Mouse (Mus musculus): ENCODE measurements around the gene Efhc1. TPM values are rescaled to one million over a fixed set of nuclear protein-coding genes. Genes with fewer than 3 reads are reported as not detected.
A peak's percentile ranks its signal among the peaks of the same experiment; 100 is the strongest.

Efhc1 gene
- polyA plus RNA-seq, 1 experiment: 0.09 TPM

DNA sequence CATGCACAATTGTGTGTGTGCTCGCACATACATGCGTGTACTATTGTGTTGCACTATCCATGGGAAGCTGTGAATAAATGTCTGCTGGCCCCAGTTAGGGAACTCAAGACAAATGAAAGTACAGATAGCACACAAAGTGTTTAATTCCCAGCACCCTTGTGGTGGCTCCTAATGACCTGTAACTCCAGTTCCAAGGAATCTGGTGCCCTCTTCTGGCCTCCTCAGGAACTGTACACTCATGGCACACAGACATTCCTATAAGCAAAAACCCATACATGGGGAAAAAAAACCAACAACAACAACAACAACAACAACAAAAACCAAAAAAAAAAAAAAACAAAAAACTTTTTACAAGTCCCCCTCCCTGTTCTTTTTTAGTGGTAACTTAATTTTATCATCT, 8.4 kb upstream of the Efhc1 start:
- no peak for TF ChIP-seq MYOD1 (IDR thresholded peaks at IDR 0.05; ENCODE audit: control insufficient read depth, insufficient read length, low read depth)
- no peak for TF ChIP-seq FOSL1 (IDR thresholded peaks at IDR 0.05; ENCODE audit: insufficient read depth, low read length, poor library complexity, severe bottlenecking)
- TF ChIP-seq CTCF (IDR thresholded peaks at IDR 0.05; ENCODE audit: control insufficient read depth, insufficient read depth, insufficient read length): no peak
- no peak for TF ChIP-seq MAX (IDR thresholded peaks at IDR 0.05)
- no peak for TF ChIP-seq MYOG (IDR thresholded peaks at IDR 0.05; ENCODE audit: control insufficient read depth, extremely low read depth, insufficient read length)
- TF ChIP-seq CEBPB (IDR thresholded peaks at IDR 0.05; ENCODE audit: low read depth): no peak
- no peak for TF ChIP-seq USF1 (IDR thresholded peaks at IDR 0.05; ENCODE audit: low read depth)
- no peak overlapping the region for H3K4me3 ChIP-seq (ENCODE audit: insufficient read depth, poor library complexity, severe bottlenecking)

GRCm38 (mm10) chr1:20951799-20952198, 373 bp downstream of the Efhc1 start:
- H3K36me3 ChIP-seq (ENCODE audit: control insufficient read depth, insufficient read depth): no peaks in the 10 kb centered on the region
- H3K27me3 ChIP-seq (ENCODE audit: control insufficient read depth, insufficient read depth, insufficient read length): no peaks in the 10 kb centered on the region
- H3K4me3 ChIP-seq (ENCODE audit: insufficient read depth, poor library complexity, severe bottlenecking): no peak overlapping the region
- H3K79me3 ChIP-seq (ENCODE audit: low read depth): no peaks in the 10 kb centered on the region
- no peaks in the 10 kb centered on the region for H3K79me2 ChIP-seq (ENCODE audit: control insufficient read depth, insufficient read depth)
- H3ac ChIP-seq (ENCODE audit: control insufficient read depth, insufficient read length, low read depth): peak overlapping the region; percentile 41
- TF ChIP-seq CEBPB (IDR thresholded peaks at IDR 0.05; ENCODE audit: low read depth) (no peak), USF1 (IDR thresholded peaks at IDR 0.05; ENCODE audit: low read depth) (no peak), MYOD1 (IDR thresholded peaks at IDR 0.05; ENCODE audit: control insufficient read depth, insufficient read length, low read depth) (no peak), MYOG (IDR thresholded peaks at IDR 0.05; ENCODE audit: control insufficient read depth, extremely low read depth, insufficient read length) (no peak), FOSL1 (IDR thresholded peaks at IDR 0.05; ENCODE audit: insufficient read depth, low read length, poor library complexity, severe bottlenecking) (no peak)

More for the DNA sequence above, 8.4 kb upstream of the Efhc1 start:
- H3K27me3 ChIP-seq (ENCODE audit: control insufficient read depth, insufficient read depth, insufficient read length): no peaks in the 10 kb centered on the region
- H3K79me3 ChIP-seq (ENCODE audit: low read depth): no peaks in the 10 kb centered on the region
- H3K36me3 ChIP-seq (ENCODE audit: control insufficient read depth, insufficient read depth): no peaks in the 10 kb centered on the region
- no peak overlapping the region for H3ac ChIP-seq (ENCODE audit: control insufficient read depth, insufficient read length, low read depth)
- H3K79me2 ChIP-seq (ENCODE audit: control insufficient read depth, insufficient read depth): no peaks in the 10 kb centered on the region

DNA sequence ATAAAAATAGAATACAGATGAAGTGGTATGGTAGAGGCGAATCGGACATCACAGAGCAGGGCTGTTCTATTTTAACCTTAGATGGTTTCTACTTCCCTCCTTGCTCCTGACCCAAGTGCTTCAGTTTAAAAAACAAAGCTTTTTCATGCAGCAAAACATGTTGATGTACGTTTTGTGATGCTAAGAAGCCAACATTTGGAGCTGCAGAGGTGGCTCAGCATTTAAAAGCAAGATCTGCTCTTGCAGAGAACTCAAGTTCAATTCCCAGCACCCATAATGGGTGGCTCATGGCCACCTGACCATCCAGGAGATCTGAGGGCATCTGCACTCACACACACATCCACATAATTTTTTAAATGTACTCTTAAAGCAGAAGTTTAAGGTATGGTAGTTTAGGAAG, 3.5 kb downstream of the Efhc1 start:
- no peaks in the 10 kb centered on the region for H3K27me3 ChIP-seq (ENCODE audit: control insufficient read depth, insufficient read depth, insufficient read length)
- no peaks in the 10 kb centered on the region for H3K79me2 ChIP-seq (ENCODE audit: control insufficient read depth, insufficient read depth)
- H3K4me3 ChIP-seq (ENCODE audit: insufficient read depth, poor library complexity, severe bottlenecking): no peak overlapping the region
- no peaks in the 10 kb centered on the region for H3K79me3 ChIP-seq (ENCODE audit: low read depth)
- H3ac ChIP-seq (ENCODE audit: control insufficient read depth, insufficient read length, low read depth): no peak overlapping the region
- no peak for TF ChIP-seq CEBPB (IDR thresholded peaks at IDR 0.05; ENCODE audit: low read depth)
- no peak for TF ChIP-seq USF1 (IDR thresholded peaks at IDR 0.05; ENCODE audit: low read depth)
- no peaks in the 10 kb centered on the region for H3K36me3 ChIP-seq (ENCODE audit: control insufficient read depth, insufficient read depth)

GRCm38 (mm10) chr1:20969642-20970041, 18.2 kb downstream of the Efhc1 start:
- H3ac ChIP-seq (ENCODE audit: control insufficient read depth, insufficient read length, low read depth): no peak overlapping the region
- H3K79me3 ChIP-seq (ENCODE audit: low read depth): no peaks in the 10 kb centered on the region
- H3K4me3 ChIP-seq (ENCODE audit: insufficient read depth, poor library complexity, severe bottlenecking): no peak overlapping the region
- TF ChIP-seq CTCF (IDR thresholded peaks at IDR 0.05; ENCODE audit: control insufficient read depth, insufficient read depth, insufficient read length) (no peak), MYOG (IDR thresholded peaks at IDR 0.05; ENCODE audit: control insufficient read depth, extremely low read depth, insufficient read length) (no peak), MAX (IDR thresholded peaks at IDR 0.05) (no peak), USF1 (IDR thresholded peaks at IDR 0.05; ENCODE audit: low read depth) (no peak), CEBPB (IDR thresholded peaks at IDR 0.05; ENCODE audit: low read depth) (no peak), FOSL1 (IDR thresholded peaks at IDR 0.05; ENCODE audit: insufficient read depth, low read length, poor library complexity, severe bottlenecking) (no peak), MYOD1 (IDR thresholded peaks at IDR 0.05; ENCODE audit: control insufficient read depth, insufficient read length, low read depth) (no peak)
- no peaks in the 10 kb centered on the region for H3K79me2 ChIP-seq (ENCODE audit: control insufficient read depth, insufficient read depth)
- H3K27me3 ChIP-seq (ENCODE audit: control insufficient read depth, insufficient read depth, insufficient read length): no peaks in the 10 kb centered on the region
- no peaks in the 10 kb centered on the region for H3K36me3 ChIP-seq (ENCODE audit: control insufficient read depth, insufficient read depth)

DNA sequence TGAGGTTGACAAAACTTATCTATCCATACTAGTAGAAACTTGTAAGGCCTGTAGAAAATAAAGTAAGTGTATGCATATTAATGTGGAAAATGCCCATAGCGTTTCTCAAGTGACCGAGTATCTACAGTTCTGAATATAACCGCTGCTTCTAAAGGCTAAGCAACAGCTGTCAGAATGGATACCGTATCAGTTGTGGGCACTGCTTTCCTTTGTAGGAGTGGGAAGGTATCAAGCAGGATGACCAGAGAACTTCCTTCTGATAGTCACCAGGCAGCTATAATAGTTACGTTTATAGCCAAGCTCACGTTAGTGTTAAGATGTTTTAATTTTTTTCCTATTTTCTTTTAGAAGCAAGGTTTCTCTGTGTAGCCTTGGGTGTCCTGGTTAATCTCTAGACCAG, 22.0 kb downstream of the Efhc1 start:
- no peaks in the 10 kb centered on the region for H3K27me3 ChIP-seq (ENCODE audit: control insufficient read depth, insufficient read depth, insufficient read length)
- TF ChIP-seq CEBPB (IDR thresholded peaks at IDR 0.05; ENCODE audit: low read depth) (no peak), USF1 (IDR thresholded peaks at IDR 0.05; ENCODE audit: low read depth) (no peak), MYOD1 (IDR thresholded peaks at IDR 0.05; ENCODE audit: control insufficient read depth, insufficient read length, low read depth) (no peak), MYOG (IDR thresholded peaks at IDR 0.05; ENCODE audit: control insufficient read depth, extremely low read depth, insufficient read length) (no peak), MAX (IDR thresholded peaks at IDR 0.05) (no peak), FOSL1 (IDR thresholded peaks at IDR 0.05; ENCODE audit: insufficient read depth, low read length, poor library complexity, severe bottlenecking) (no peak), CTCF (IDR thresholded peaks at IDR 0.05; ENCODE audit: control insufficient read depth, insufficient read depth, insufficient read length) (no peak)
- H3K79me2 ChIP-seq (ENCODE audit: control insufficient read depth, insufficient read depth): no peaks in the 10 kb centered on the region
- no peak overlapping the region for H3ac ChIP-seq (ENCODE audit: control insufficient read depth, insufficient read length, low read depth)
- H3K79me3 ChIP-seq (ENCODE audit: low read depth): no peaks in the 10 kb centered on the region
- H3K36me3 ChIP-seq (ENCODE audit: control insufficient read depth, insufficient read depth): no peaks in the 10 kb centered on the region
- H3K4me3 ChIP-seq (ENCODE audit: insufficient read depth, poor library complexity, severe bottlenecking): no peak overlapping the region

DNA sequence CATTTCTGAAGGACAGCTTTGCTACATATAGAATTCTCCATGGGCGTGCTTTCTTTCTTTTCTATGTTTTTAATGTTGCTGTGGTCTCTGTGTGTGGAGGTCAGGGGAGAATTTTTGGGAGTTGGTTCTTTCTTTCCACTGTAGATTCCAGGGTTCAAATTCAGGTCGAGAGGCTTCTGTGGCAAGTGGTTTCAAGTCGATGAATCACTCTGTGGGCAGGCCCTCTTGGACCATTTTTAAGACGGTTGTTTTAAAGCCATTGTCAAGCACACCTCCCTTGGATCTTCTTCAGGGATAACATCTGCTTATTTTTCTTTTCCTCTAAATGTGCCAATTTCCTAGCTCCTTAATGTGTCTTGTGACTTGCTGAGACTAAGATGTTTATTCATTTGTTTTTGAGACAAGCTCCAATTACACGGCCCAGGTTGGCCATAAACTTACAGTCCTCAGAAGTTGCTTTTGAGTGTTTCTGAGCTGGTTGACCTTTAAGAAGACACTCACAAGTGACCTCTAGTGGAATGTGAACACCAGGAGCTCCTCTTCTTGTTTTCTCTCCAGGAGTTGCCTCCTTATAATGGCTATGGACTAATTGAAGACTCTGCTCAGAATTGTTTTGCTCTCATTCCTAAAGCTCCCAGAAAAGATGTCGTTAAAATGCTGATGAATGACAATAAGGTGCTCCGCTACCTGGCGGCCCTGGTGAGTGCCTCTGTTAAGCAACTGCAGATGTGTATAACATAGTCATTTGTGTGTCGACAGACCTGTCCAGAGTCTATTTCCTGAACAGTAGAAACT, 23.1 kb downstream of the Efhc1 start:
- Histone ChIP-seq H3K4me3 (ENCODE audit: insufficient read depth, poor library complexity, severe bottlenecking) (no peak overlapping the region), H3K79me3 (ENCODE audit: low read depth) (no peaks in the 10 kb centered on the region), H3K27me3 (ENCODE audit: control insufficient read depth, insufficient read depth, insufficient read length) (no peaks in the 10 kb centered on the region), H3K79me2 (ENCODE audit: control insufficient read depth, insufficient read depth) (no peaks in the 10 kb centered on the region), H3K36me3 (ENCODE audit: control insufficient read depth, insufficient read depth) (no peaks in the 10 kb centered on the region), H3ac (ENCODE audit: control insufficient read depth, insufficient read length, low read depth) (no peak overlapping the region)
- no peak for TF ChIP-seq MYOG (IDR thresholded peaks at IDR 0.05; ENCODE audit: control insufficient read depth, extremely low read depth, insufficient read length)
- TF ChIP-seq MAX (IDR thresholded peaks at IDR 0.05): no peak
- TF ChIP-seq CEBPB (IDR thresholded peaks at IDR 0.05; ENCODE audit: low read depth): no peak
- TF ChIP-seq USF1 (IDR thresholded peaks at IDR 0.05; ENCODE audit: low read depth): no peak
- TF ChIP-seq CTCF (IDR thresholded peaks at IDR 0.05; ENCODE audit: control insufficient read depth, insufficient read depth, insufficient read length): no peak
- no peak for TF ChIP-seq MYOD1 (IDR thresholded peaks at IDR 0.05; ENCODE audit: control insufficient read depth, insufficient read length, low read depth)
- TF ChIP-seq FOSL1 (IDR thresholded peaks at IDR 0.05; ENCODE audit: insufficient read depth, low read length, poor library complexity, severe bottlenecking): no peak
